ENCODE assay signal across 14 mouse cellular contexts in the genomic region with DNA sequence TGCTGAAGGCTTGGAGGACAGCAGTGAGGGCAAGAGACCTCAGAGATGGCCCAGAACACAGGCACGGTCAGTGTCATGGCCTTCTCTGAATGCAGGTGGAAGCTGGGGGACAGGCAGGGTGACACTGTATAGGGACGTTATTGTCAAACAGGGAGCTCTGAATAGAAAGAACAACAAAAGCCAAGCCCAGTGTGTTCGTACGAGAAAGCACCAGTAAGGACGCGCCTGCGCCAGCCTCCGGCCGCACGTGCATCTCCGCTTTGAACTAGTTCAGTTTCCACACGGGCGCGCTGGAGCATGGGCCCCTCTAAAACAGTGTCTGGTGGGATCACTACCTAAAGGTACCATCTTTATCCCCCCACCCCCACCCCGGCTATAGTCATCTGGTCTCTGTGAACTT. TPM values are rescaled to one million over a fixed set of nuclear protein-coding genes. Genes with fewer than 3 reads are reported as not detected.
DNase-seq lines count a peak whose midpoint lies in the region; ATAC-seq lines count a peak whose summit lies in the region.
"Had no signal": no experiment of that assay in that cellular context is flagged by ENCODE, and none has a peak within 500 bp of the region (broad histone marks: within the 10 kb centered on the region; RNA-seq: fewer than 3 reads in every experiment).

No protein-coding gene starts in this region.

- peak overlapping the region; percentile 54 for H3K27ac ChIP-seq in forebrain, embryonic 13.5 days
- H3K27ac ChIP-seq in forebrain, embryonic 15.5 days (replicated peaks): no peak overlapping the region
- H3K27ac ChIP-seq in hindbrain, embryonic 12.5 days: no peak overlapping the region
- H3K27ac ChIP-seq in midbrain, embryonic 11.5 days (ENCODE audit: low read depth, low read length): no peak overlapping the region
- H3K27ac ChIP-seq: kidney, postnatal 0 days; macrophage had no signal

- H3K9ac ChIP-seq in forebrain, embryonic 13.5 days: no peak overlapping the region
- no peak overlapping the region for H3K9ac ChIP-seq in forebrain, embryonic 15.5 days (replicated peaks)
- no peak overlapping the region; the same call in 1 of the 2 replicates for H3K9ac ChIP-seq in hindbrain, embryonic 12.5 days
- H3K9ac ChIP-seq in midbrain, embryonic 11.5 days (ENCODE audit: low read length): 0 out of 2 replicates have a peak overlapping the region, but pooled peaks have one; percentile 14

- 56% methylated on average over 15 of the region's 15 CpGs for WGBS in forebrain, embryonic 13.5 days
- WGBS in forebrain, embryonic 15.5 days: 59% methylated on average over 15 of the region's 15 CpGs
- 35% methylated on average over 15 of the region's 15 CpGs for WGBS in hindbrain, embryonic 12.5 days
- 60% methylated on average over 15 of the region's 15 CpGs for WGBS in midbrain, embryonic 11.5 days

- DNase-seq in brain, adult 2 months (ENCODE audit: low read depth, low spot score): peak; percentile 31
- DNase-seq in midbrain, embryonic 11.5 days (ENCODE audit: low spot score, missing footprints): no peak
- DNase-seq in right cerebral cortex, postnatal 25 days: no peak
- no peak for DNase-seq in urinary bladder, postnatal 25 days (ENCODE audit: low spot score)
- DNase-seq: gastrocnemius, postnatal 14 days; heart, postnatal 10 days; right cerebral cortex, postnatal 14 days had no signal

- H3K9me3 ChIP-seq in forebrain, embryonic 13.5 days (replicated peaks): no peaks in the 10 kb centered on the region
- no peaks in the 10 kb centered on the region for H3K9me3 ChIP-seq in forebrain, embryonic 15.5 days
- no peaks in the 10 kb centered on the region for H3K9me3 ChIP-seq in hindbrain, embryonic 12.5 days (replicated peaks)
- no peaks in the 10 kb centered on the region for H3K9me3 ChIP-seq in midbrain, embryonic 11.5 days (ENCODE audit: control insufficient read depth, low read length)

- H3K27me3 ChIP-seq in forebrain, embryonic 13.5 days: no peaks in the 10 kb centered on the region
- H3K27me3 ChIP-seq in forebrain, embryonic 15.5 days: no peaks in the 10 kb centered on the region
- no peaks in the 10 kb centered on the region for H3K27me3 ChIP-seq in hindbrain, embryonic 12.5 days
- no peaks in the 10 kb centered on the region for H3K27me3 ChIP-seq in midbrain, embryonic 11.5 days (ENCODE audit: control insufficient read depth, insufficient read depth, low read length)

- no peak for ATAC-seq in forebrain, embryonic 13.5 days
- ATAC-seq in forebrain, embryonic 15.5 days (replicated peaks): no peak
- ATAC-seq in hindbrain, embryonic 12.5 days (ENCODE audit: low FRiP score): no peak
- peak; percentile 20; the same call in 1 of the 2 replicates for ATAC-seq in midbrain, embryonic 11.5 days (ENCODE audit: low FRiP score)
- no peak for ATAC-seq in granulocyte monocyte progenitor cell, adult 5-6 weeks (replicated peaks; ENCODE audit: poor library complexity, severe bottlenecking)
- ATAC-seq: activated CD4-positive, CD25-positive, alpha-beta regulatory T cell, adult 4 months had no signal

- H3K4me2 ChIP-seq in forebrain, embryonic 13.5 days: peak overlapping the region; percentile 18; the same call in 1 of the 2 replicates
- H3K4me2 ChIP-seq in forebrain, embryonic 15.5 days (replicated peaks): no peak overlapping the region
- H3K4me2 ChIP-seq in hindbrain, embryonic 12.5 days (replicated peaks): 0 out of 2 replicates have a peak overlapping the region, but pooled peaks have one; percentile 3
- no peak overlapping the region for H3K4me2 ChIP-seq in midbrain, embryonic 11.5 days

- H3K4me1 ChIP-seq in forebrain, embryonic 13.5 days: peaks cover 27% of the 10 kb centered on the region
- peaks cover 22% of the 10 kb centered on the region for H3K4me1 ChIP-seq in forebrain, embryonic 15.5 days
- peaks cover 36% of the 10 kb centered on the region for H3K4me1 ChIP-seq in hindbrain, embryonic 12.5 days
- H3K4me1 ChIP-seq in midbrain, embryonic 11.5 days (ENCODE audit: control insufficient read depth, insufficient read depth, low read length): peaks cover 14% of the 10 kb centered on the region

- no peak overlapping the region for H3K4me3 ChIP-seq in forebrain, embryonic 13.5 days
- no peak overlapping the region for H3K4me3 ChIP-seq in forebrain, embryonic 15.5 days
- H3K4me3 ChIP-seq in hindbrain, embryonic 12.5 days: 0 out of 2 replicates have a peak overlapping the region, but pooled peaks have one; percentile 6
- H3K4me3 ChIP-seq in midbrain, embryonic 11.5 days (ENCODE audit: low read depth, low read length): no peak overlapping the region

- peaks cover 37% of the 10 kb centered on the region for H3K36me3 ChIP-seq in forebrain, embryonic 13.5 days (ENCODE audit: poor library complexity, severe bottlenecking)
- no peaks in the 10 kb centered on the region; the same call in 1 of the 2 replicates for H3K36me3 ChIP-seq in forebrain, embryonic 15.5 days
- H3K36me3 ChIP-seq in hindbrain, embryonic 12.5 days: peaks cover 30% of the 10 kb centered on the region
- H3K36me3 ChIP-seq in midbrain, embryonic 11.5 days (ENCODE audit: control insufficient read depth, insufficient read depth, low read length): no peaks in the 10 kb centered on the region; the same call in none of the 2 replicates

RNA-seq across cellular contexts. Expression of a gene that starts 1.7 kb away (rescaled TPM):
- polyA plus RNA-seq in forebrain, embryonic 13.5 days (2015; fragmentation: Nextera tagmentation; extraction: Ambion mirVana): 3.6 and 4.3 TPM in 2 replicates
- 6.0 and 6.5 TPM in 2 replicates for polyA plus RNA-seq in forebrain, embryonic 15.5 days (2015; fragmentation: Nextera tagmentation; extraction: Ambion mirVana)
- polyA plus RNA-seq in hindbrain, embryonic 12.5 days (2016; fragmentation: Nextera tagmentation; extraction: Ambion mirVana): 3.8 and 4.2 TPM in 2 replicates
- 3.4 and 3.8 TPM in 2 replicates for polyA plus RNA-seq in midbrain, embryonic 11.5 days (2014; fragmentation: Nextera tagmentation; extraction: Ambion mirVana)
- total RNA-seq in granulocyte monocyte progenitor cell, adult 5-6 weeks (2014; fragmentation: Nextera tagmentation): 0.26 and 0.47 TPM in 2 replicates
- 0.17 TPM in 1 of 2 replicates, not detected in the other for total RNA-seq in granulocyte monocyte progenitor cell, adult 5-6 weeks (2017)
- polyA plus RNA-seq: activated CD4-positive, CD25-positive, alpha-beta regulatory T cell, adult 4 months had no signal

RNA-seq across cellular contexts. Expression of a gene that starts 35.8 kb away (rescaled TPM):
- polyA plus RNA-seq in forebrain, embryonic 13.5 days (2015; fragmentation: Nextera tagmentation; extraction: Ambion mirVana): 9.2 and 11.0 TPM in 2 replicates
- polyA plus RNA-seq in forebrain, embryonic 15.5 days (2015; fragmentation: Nextera tagmentation; extraction: Ambion mirVana): 9.6 and 10.1 TPM in 2 replicates
- polyA plus RNA-seq in hindbrain, embryonic 12.5 days (2016; fragmentation: Nextera tagmentation; extraction: Ambion mirVana): 8.7 and 11.2 TPM in 2 replicates
- polyA plus RNA-seq in midbrain, embryonic 11.5 days (2014; fragmentation: Nextera tagmentation; extraction: Ambion mirVana): 4.9 and 5.4 TPM in 2 replicates
- 1.5 and 4.1 TPM in 2 replicates for total RNA-seq in granulocyte monocyte progenitor cell, adult 5-6 weeks (2014; fragmentation: Nextera tagmentation)
- total RNA-seq in granulocyte monocyte progenitor cell, adult 5-6 weeks (2017): 0.77 and 0.78 TPM in 2 replicates

RNA-seq across cellular contexts. Expression of a gene that starts 49.5 kb away (rescaled TPM):
- 0.84 and 0.99 TPM in 2 replicates for polyA plus RNA-seq in forebrain, embryonic 13.5 days (2015; fragmentation: Nextera tagmentation; extraction: Ambion mirVana)
- 1.2 TPM in 2 replicates for polyA plus RNA-seq in forebrain, embryonic 15.5 days (2015; fragmentation: Nextera tagmentation; extraction: Ambion mirVana)
- polyA plus RNA-seq in hindbrain, embryonic 12.5 days (2016; fragmentation: Nextera tagmentation; extraction: Ambion mirVana): 1.0 and 1.3 TPM in 2 replicates
- 1.2 and 1.6 TPM in 2 replicates for polyA plus RNA-seq in midbrain, embryonic 11.5 days (2014; fragmentation: Nextera tagmentation; extraction: Ambion mirVana)
- total RNA-seq in granulocyte monocyte progenitor cell, adult 5-6 weeks (2014; fragmentation: Nextera tagmentation): 0.68 and 2.2 TPM in 2 replicates
- 0.22 and 0.31 TPM in 2 replicates for total RNA-seq in granulocyte monocyte progenitor cell, adult 5-6 weeks (2017)

Comparison
In these comparisons a context has a peak if more than half of its experiments do, and no peak if none do; other contexts are left out.
1. H3K4me2 ChIP-seq: peak in forebrain, embryonic 13.5 days (single experiment) and hindbrain, embryonic 12.5 days (single experiment); none in forebrain, embryonic 15.5 days (single experiment) and midbrain, embryonic 11.5 days (single experiment).